Mouse (Mus musculus) intestine, embryonic 16.5 days (tissue): ENCODE data around the gene Cul3. TPM values are rescaled to one million over a fixed set of nuclear protein-coding genes. Genes with fewer than 3 reads are reported as not detected.

Experiments used
- ATAC-seq: fragments of 200-750 bp; cut with Nextera tagmentation; 2 replicates; pipeline ENCODE4 v1.8.0; 2017; ENCODE audit warnings: moderate TSS enrichment, moderate library complexity
- H3K27ac ChIP-seq: fragments of 300-500 bp; sonication (generic); 2 replicates; pipeline ENCODE4 v1.5.1; 2014; ENCODE audit warnings: mild to moderate bottlenecking, low read length
- H3K27me3 ChIP-seq: fragments of 300-500 bp; sonication (generic); replicated peaks from 2 replicates; pipeline ENCODE4 v1.6.1; 2014; ENCODE audit warnings: low read length, control low read depth, mixed read lengths; ENCODE audit not compliant: control insufficient read depth, insufficient read depth
- H3K36me3 ChIP-seq: fragments of 300-500 bp; sonication (generic); 2 replicates; pipeline ENCODE4 v1.6.1; 2014; ENCODE audit warnings: low read length, control low read depth; ENCODE audit not compliant: control insufficient read depth, insufficient read depth
- H3K4me1 ChIP-seq: fragments of 300-500 bp; sonication (generic); 2 replicates; pipeline ENCODE4 v1.6.1; 2014; ENCODE audit warnings: low read length, control low read depth, mixed read lengths; ENCODE audit not compliant: control insufficient read depth, insufficient read depth
- H3K4me2 ChIP-seq: fragments of 300-500 bp; sonication (generic); 2 replicates; pipeline ENCODE4 v1.6.1; 2014; ENCODE audit warnings: low read depth, low read length, control low read depth
- H3K4me3 ChIP-seq: fragments of 300-500 bp; sonication (generic); 2 replicates; pipeline ENCODE4 v1.5.1; 2014; ENCODE audit warnings: mild to moderate bottlenecking, low read length
- H3K9ac ChIP-seq: fragments of 300-500 bp; sonication (generic); 2 replicates; pipeline ENCODE4 v1.6.1; 2014; ENCODE audit warnings: low read depth, low read length
- H3K9me3 ChIP-seq: fragments of 300-500 bp; sonication (generic); 2 replicates; pipeline ENCODE4 v1.6.1; 2016; ENCODE audit warnings: low read length, control low read depth; ENCODE audit not compliant: control insufficient read depth
- WGBS: fragments of 180-500 bp; shearing (Covaris S2); extraction: QIAGEN DNeasy Blood & Tissue Kit; methylation state at CpG from one replicate; pipeline ENCODE4 v1.1.7; 2014; 5-methylcytosine and 5-hydroxymethylcytosine counted together
- polyA plus RNA-seq: library from polyadenylated mRNA; unstranded; fragments of >200 nt; fragmentation: Nextera tagmentation; extraction: Ambion mirVana; gene quantifications from 2 replicates; pipeline ENCODE4 v1.2.1, GENCODE M21; 2015

Cul3 gene
- polyA plus RNA-seq, 1 experiment from 2014 or later, result 24.2 TPM

- H3K4me3 ChIP-seq, result no peak overlapping the region
- no peaks in the 10 kb centered on the region for H3K9me3 ChIP-seq
- no peak overlapping the region for H3K9ac ChIP-seq
- no peak overlapping the region for H3K27ac ChIP-seq
- 67% methylated on average over 4 of the region's 4 CpGs for WGBS
- ATAC-seq, result no peak
- no peaks in the 10 kb centered on the region for H3K4me1 ChIP-seq
- no peaks in the 10 kb centered on the region for H3K36me3 ChIP-seq
- no peaks in the 10 kb centered on the region for H3K27me3 ChIP-seq
- H3K4me2 ChIP-seq, result no peak overlapping the region
Measured at GRCm38 (mm10) chr1:80221151-80221550, 119.1 kb downstream of the Cul3 start.

GRCm38 (mm10) chr1:80218268-80218667 lies 122.0 kb downstream of the Cul3 start, which contains the start of gene Fam124b:
Gene Fam124b, minus strand, starts transcription at chr1:80218473.
- 70% methylated on average over 6 of the region's 6 CpGs for WGBS
- no peak within 1 kb of the TSS for H3K27ac ChIP-seq
- no peaks in the 10 kb centered on the region for H3K36me3 ChIP-seq
- ATAC-seq, result peak; percentile 67; the same call in 1 of the 2 replicates
- H3K9me3 ChIP-seq, result no peaks in the 10 kb centered on the region
- H3K4me1 ChIP-seq, result no peaks in the 10 kb centered on the region
- no peaks in the 10 kb centered on the region for H3K27me3 ChIP-seq
- no peak within 1 kb of the TSS for H3K4me3 ChIP-seq
- no peak within 1 kb of the TSS for H3K9ac ChIP-seq
- H3K4me2 ChIP-seq, result no peak within 1 kb of the TSS

Other genes with a start within 250 kb of the Cul3 start
- gene Fam124b, start 122.0 kb downstream of the Cul3 start, polyA plus RNA-seq, result 0.66 and 0.67 TPM in 2 replicates
- not detected in 2 replicates for gene Gm45261, start 121.0 kb upstream of the Cul3 start, polyA plus RNA-seq